Mouse (Mus musculus) midbrain, embryonic 11.5 days (tissue): ENCODE results near the gene Tmem240. TPM values are rescaled to one million over a fixed set of nuclear protein-coding genes. Genes with fewer than 3 reads are reported as not detected.
A peak's percentile ranks its signal among the peaks of the same experiment; 100 is the strongest.

Experiments used
- ATAC-seq: fragments of 200-750 bp; cut with Nextera tagmentation; 2 replicates; pipeline ENCODE4 v1.8.0; 2017; ENCODE audit warnings: moderate TSS enrichment, moderate library complexity; ENCODE audit not compliant: low FRiP score
- DNase-seq: peaks from one replicate; pipeline ENCODE4 v3.0.0; 2015; ENCODE audit warnings: low spot score; ENCODE audit errors: missing footprints
- H3K27ac ChIP-seq: fragments of 300-500 bp; sonication (generic); 2 replicates; pipeline ENCODE4 v1.5.1; 2014; ENCODE audit warnings: low read depth, low read length
- H3K27me3 ChIP-seq: fragments of 300-500 bp; sonication (generic); 2 replicates; pipeline ENCODE4 v1.6.1; 2014; ENCODE audit warnings: mild to moderate bottlenecking, low read length, moderate library complexity, mixed read lengths; ENCODE audit not compliant: control insufficient read depth, insufficient read depth
- H3K36me3 ChIP-seq: fragments of 300-500 bp; sonication (generic); 2 replicates; pipeline ENCODE4 v1.6.1; 2014; ENCODE audit warnings: mild to moderate bottlenecking, low read length, moderate library complexity, mixed read lengths; ENCODE audit not compliant: control insufficient read depth, insufficient read depth
- H3K4me1 ChIP-seq: fragments of 300-500 bp; sonication (generic); 2 replicates; pipeline ENCODE4 v1.6.1; 2014; ENCODE audit warnings: low read length; ENCODE audit not compliant: control insufficient read depth, insufficient read depth
- H3K4me2 ChIP-seq: fragments of 300-500 bp; sonication (generic); 2 replicates; pipeline ENCODE4 v1.6.1; 2014; ENCODE audit warnings: mild to moderate bottlenecking, moderate library complexity
- H3K4me3 ChIP-seq: fragments of 300-500 bp; sonication (generic); 2 replicates; pipeline ENCODE4 v1.5.1; 2014; ENCODE audit warnings: low read depth, low read length
- H3K9ac ChIP-seq: fragments of 300-500 bp; sonication (generic); 2 replicates; pipeline ENCODE4 v1.6.1; 2014; ENCODE audit warnings: low read length
- H3K9me3 ChIP-seq: fragments of 300-500 bp; sonication (generic); 2 replicates; pipeline ENCODE4 v1.6.1; 2016; ENCODE audit warnings: low read length; ENCODE audit not compliant: control insufficient read depth
- WGBS: fragments of 180-500 bp; shearing (Covaris S2); extraction: QIAGEN DNeasy Blood & Tissue Kit; methylation state at CpG from one replicate; pipeline ENCODE4 v1.1.7; 2014; 5-methylcytosine and 5-hydroxymethylcytosine counted together
- polyA plus RNA-seq: library from polyadenylated mRNA; unstranded; fragments of >200 nt; fragmentation: Nextera tagmentation; extraction: Ambion mirVana; gene quantifications from 2 replicates; pipeline ENCODE4 v1.2.1, GENCODE M21; 2014

Gene Tmem240
- polyA plus RNA-seq, 1 experiment from 2014 or later: 0.96 TPM

- no peak overlapping the region for H3K4me2 ChIP-seq
- H3K9me3 ChIP-seq: no peaks in the 10 kb centered on the region
- no peak overlapping the region for H3K4me3 ChIP-seq
- H3K9ac ChIP-seq: no peak overlapping the region
- no peaks in the 10 kb centered on the region; the same call in 1 of the 2 replicates for H3K36me3 ChIP-seq
- 67% methylated on average over 4 of the region's 4 CpGs for WGBS
- no peaks in the 10 kb centered on the region for H3K27me3 ChIP-seq
- no peak overlapping the region for H3K27ac ChIP-seq
- ATAC-seq (peak; percentile 52; the same call in 1 of the 2 replicates), DNase-seq (peak; percentile 85)
- H3K4me1 ChIP-seq: no peaks in the 10 kb centered on the region
These were observed 12.9 kb upstream of the Tmem240 start for GRCm38 (mm10) chr4:155721668-155722083.

DNA sequence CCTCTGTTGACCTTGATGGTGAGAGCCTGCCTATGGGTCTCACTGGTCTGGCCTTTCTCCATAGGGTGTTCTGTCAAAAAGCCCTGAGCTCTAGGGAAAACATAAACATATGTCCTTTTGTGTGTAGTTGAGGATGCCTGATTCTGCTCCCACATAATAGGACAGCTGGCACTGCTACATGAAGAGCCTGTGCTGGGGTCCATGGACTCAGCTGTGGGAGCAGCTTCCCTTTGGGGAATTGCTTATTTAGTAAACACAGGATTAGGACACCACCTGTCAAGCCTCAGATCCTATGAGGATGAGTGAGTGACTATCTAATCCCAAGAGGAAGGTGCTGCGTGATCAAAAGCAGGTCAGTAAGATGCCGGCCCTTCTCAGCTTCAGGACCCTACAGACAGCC, 6.6 kb upstream of the Tmem240 start:
- Histone ChIP-seq H3K27me3 (no peaks in the 10 kb centered on the region), H3K9ac (no peak overlapping the region), H3K4me3 (no peak overlapping the region), H3K27ac (no peak overlapping the region), H3K36me3 (peaks cover 2% of the 10 kb centered on the region; the same call in 1 of the 2 replicates), H3K4me1 (no peaks in the 10 kb centered on the region), H3K4me2 (no peak overlapping the region), H3K9me3 (no peaks in the 10 kb centered on the region)
- ATAC-seq (peak; percentile 38; the same call in 1 of the 2 replicates), DNase-seq (no peak)
- WGBS: 73% methylated on average over 2 of the region's 2 CpGs

DNA sequence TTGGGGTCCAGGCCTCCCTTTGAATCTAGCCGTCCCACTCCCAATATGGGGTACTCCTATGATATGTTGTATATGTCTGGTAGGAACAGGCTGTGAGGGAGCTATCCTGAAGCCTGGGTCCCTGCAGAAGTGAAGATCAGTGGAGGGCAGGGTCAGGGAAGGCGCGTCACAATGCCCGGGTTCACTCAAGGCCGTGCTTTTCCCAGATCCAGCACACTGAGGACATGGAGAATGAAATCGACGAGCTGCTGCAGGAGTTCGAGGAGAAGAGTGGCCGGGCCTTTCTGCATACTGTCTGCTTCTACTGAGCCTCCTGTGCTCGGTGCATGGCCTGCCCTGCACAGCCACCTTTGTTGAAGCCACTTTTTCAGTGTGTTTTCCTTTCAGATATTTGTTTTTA, 1.3 kb upstream of the Tmem240 start:
- H3K9me3 ChIP-seq: no peaks in the 10 kb centered on the region
- no peak for ATAC-seq
- H3K27ac ChIP-seq: no peak overlapping the region
- no peak for DNase-seq
- 83% methylated on average over 10 of the region's 10 CpGs for WGBS
- H3K36me3 ChIP-seq: peaks cover 2% of the 10 kb centered on the region; the same call in 1 of the 2 replicates
- H3K4me2 ChIP-seq: no peak overlapping the region
- no peak overlapping the region for H3K4me3 ChIP-seq
- no peak overlapping the region for H3K9ac ChIP-seq
- peaks cover 18% of the 10 kb centered on the region for H3K4me1 ChIP-seq
- H3K27me3 ChIP-seq: no peaks in the 10 kb centered on the region

DNA sequence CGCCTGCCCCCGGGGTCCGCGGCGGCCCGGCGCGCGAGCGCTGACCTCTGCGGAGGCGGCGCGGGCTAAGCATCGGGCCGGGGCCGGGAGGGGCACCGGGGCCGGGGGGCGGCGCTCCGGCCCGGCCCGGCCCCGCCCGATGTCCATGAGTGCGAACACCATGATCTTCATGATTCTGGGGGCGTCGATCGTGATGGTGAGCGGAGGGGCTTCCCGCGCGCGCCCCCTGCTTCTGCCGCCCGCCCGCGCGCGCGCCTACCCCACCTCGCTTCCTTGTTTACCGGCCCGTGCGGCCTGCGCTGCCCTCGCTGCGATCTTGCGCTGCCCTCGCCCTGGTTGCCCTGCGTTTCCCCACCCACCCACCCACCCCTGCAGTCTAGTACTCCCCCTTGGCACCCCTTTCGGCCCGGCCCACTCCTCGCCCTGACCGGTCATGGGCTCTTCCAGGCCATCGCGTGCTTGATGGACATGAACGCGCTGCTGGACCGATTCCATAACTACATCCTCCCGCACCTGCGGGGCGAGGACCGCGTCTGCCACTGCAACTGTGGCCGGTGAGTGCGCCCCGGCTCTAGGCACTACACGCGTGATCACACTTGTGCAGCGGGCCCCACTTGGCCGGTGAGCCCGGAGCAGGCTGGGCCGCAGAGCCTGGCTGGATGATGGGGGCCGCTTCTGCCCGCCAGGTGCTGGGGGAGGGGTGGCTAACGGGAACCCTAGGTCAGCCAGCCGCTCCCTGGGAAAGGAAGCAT, 527 bp downstream of the Tmem240 start:
- DNase-seq: peak; percentile 93
- Histone ChIP-seq H3K4me3 (peak overlapping the region; percentile 80), H3K36me3 (peaks cover 2% of the 10 kb centered on the region; the same call in 1 of the 2 replicates), H3K27me3 (no peaks in the 10 kb centered on the region), H3K4me2 (peak overlapping the region; percentile 94), H3K27ac (peak overlapping the region; percentile 84), H3K9me3 (no peaks in the 10 kb centered on the region), H3K4me1 (peaks cover 18% of the 10 kb centered on the region), H3K9ac (peak overlapping the region; percentile 88)
- peak; percentile 77 for ATAC-seq
- WGBS: 0% methylated on average over 64 of the region's 79 CpGs

GRCm38 (mm10) chr4:155735788-155736187, 1.2 kb downstream of the Tmem240 start:
- Histone ChIP-seq H3K27ac (no peak overlapping the region; the same call in 1 of the 2 replicates), H3K4me2 (peak overlapping the region; percentile 94), H3K4me1 (peaks cover 18% of the 10 kb centered on the region), H3K4me3 (peak overlapping the region; percentile 80), H3K9me3 (no peaks in the 10 kb centered on the region), H3K9ac (peak overlapping the region; percentile 88), H3K36me3 (peaks cover 2% of the 10 kb centered on the region; the same call in 1 of the 2 replicates), H3K27me3 (no peaks in the 10 kb centered on the region)
- 69% methylated on average over 5 of the region's 5 CpGs for WGBS
- DNase-seq (no peak), ATAC-seq (no peak)

- H3K9me3 ChIP-seq: no peaks in the 10 kb centered on the region
- H3K27ac ChIP-seq: no peak overlapping the region
- H3K4me3 ChIP-seq: no peak overlapping the region
- H3K4me2 ChIP-seq: no peak overlapping the region
- peaks cover 18% of the 10 kb centered on the region for H3K4me1 ChIP-seq
- DNase-seq (no peak), ATAC-seq (no peak)
- WGBS: 93% methylated on average over 5 of the region's 5 CpGs
- no peak overlapping the region for H3K9ac ChIP-seq
- H3K27me3 ChIP-seq: no peaks in the 10 kb centered on the region
- peaks cover 2% of the 10 kb centered on the region; the same call in 1 of the 2 replicates for H3K36me3 ChIP-seq
These were observed 1.8 kb downstream of the Tmem240 start for GRCm38 (mm10) chr4:155736421-155736820.

- Histone ChIP-seq H3K4me2 (no peak overlapping the region), H3K4me1 (peaks cover 18% of the 10 kb centered on the region), H3K27me3 (no peaks in the 10 kb centered on the region), H3K36me3 (peaks cover 2% of the 10 kb centered on the region; the same call in 1 of the 2 replicates), H3K4me3 (no peak overlapping the region), H3K9me3 (no peaks in the 10 kb centered on the region), H3K27ac (no peak overlapping the region), H3K9ac (no peak overlapping the region)
- no peak for ATAC-seq
- WGBS: 72% methylated on average over 8 of the region's 8 CpGs
- DNase-seq: no peak
These were observed 3.7 kb downstream of the Tmem240 start for GRCm38 (mm10) chr4:155738262-155738661.

GRCm38 (mm10) chr4:155739152-155739551, 4.6 kb downstream of the Tmem240 start:
- Histone ChIP-seq H3K27ac (no peak overlapping the region), H3K4me3 (no peak overlapping the region), H3K36me3 (peaks cover 2% of the 10 kb centered on the region; the same call in 1 of the 2 replicates), H3K27me3 (no peaks in the 10 kb centered on the region), H3K4me1 (peaks cover 12% of the 10 kb centered on the region), H3K9me3 (no peaks in the 10 kb centered on the region), H3K4me2 (no peak overlapping the region), H3K9ac (no peak overlapping the region)
- WGBS: 89% methylated on average over 6 of the region's 6 CpGs
- ATAC-seq (no peak), DNase-seq (no peak)
